Mouse (Mus musculus) CH12.LX (cell line): ENCODE data around the gene Lgals9. TPM values are rescaled to one million over a fixed set of nuclear protein-coding genes. Genes with fewer than 3 reads are reported as not detected.

ENCODE experiments used
- DNase-seq: peaks from one replicate; pipeline ENCODE4 v3.0.0-alpha.2; 2013; ENCODE audit errors: extremely low read depth
- H3K27ac ChIP-seq: 2 replicates; pipeline ENCODE4 v1.5.1; 2012; ENCODE audit warnings: low read depth, mild to moderate bottlenecking, control low read depth, moderate library complexity; ENCODE audit not compliant: insufficient read depth
- H3K27me3 ChIP-seq: replicated peaks from 2 replicates; pipeline ENCODE3; 2012; ENCODE audit warnings: inconsistent platforms
- H3K36me3 ChIP-seq, 2 experiments: replicated peaks in 1 of 2; 2 replicates each; pipeline versions ENCODE3 to v1.6.1; 2012; ENCODE audit warnings: inconsistent platforms in 1 of 2, low read length in 1 of 2, mild to moderate bottlenecking in 1 of 2, mixed read lengths in 1 of 2, moderate library complexity in 1 of 2; ENCODE audit not compliant: control insufficient read depth in 1 of 2, insufficient read depth in 1 of 2
- H3K4me1 ChIP-seq, 2 experiments: 2 replicates each; pipeline ENCODE4 v1.6.1; 2012; ENCODE audit warnings: inconsistent platforms in 1 of 2, moderate library complexity in 1 of 2; ENCODE audit not compliant: insufficient read depth in 2 of 2, control insufficient read depth in 1 of 2
- H3K4me2 ChIP-seq: 2 replicates; pipeline ENCODE4 v1.6.1; 2012; ENCODE audit warnings: low read depth, mild to moderate bottlenecking, control low read depth; ENCODE audit not compliant: poor library complexity, insufficient read depth, severe bottlenecking
- H3K4me3 ChIP-seq, 3 experiments: fragments of 150-350 bp in 1 of 3; sonication (generic) in 1 of 3; replicated peaks in 1 of 3; 2 replicates each; pipeline versions ENCODE3 to v1.5.1; 2011 to 2012; ENCODE audit warnings: low read depth in 2 of 3, low read length in 2 of 3, mild to moderate bottlenecking in 2 of 3, moderate library complexity in 2 of 3, control low read depth in 1 of 3, improper control_type of control experiment in 1 of 3, inconsistent platforms in 1 of 3, mixed read lengths in 1 of 3; ENCODE audit not compliant: poor library complexity in 1 of 3
- H3K79me2 ChIP-seq: replicated peaks from 2 replicates; pipeline ENCODE4 v1.6.1; 2012; ENCODE audit warnings: mild to moderate bottlenecking, moderate library complexity; ENCODE audit not compliant: control insufficient read depth, poor library complexity, insufficient read depth, severe bottlenecking; ENCODE audit errors: extremely low read depth
- H3K9ac ChIP-seq: 2 replicates; pipeline ENCODE4 v1.6.1; 2012; ENCODE audit warnings: low read depth, mild to moderate bottlenecking, control low read depth, moderate library complexity; ENCODE audit not compliant: insufficient read depth
- H3K9me3 ChIP-seq: replicated peaks from 2 replicates; pipeline ENCODE3; 2012; ENCODE audit warnings: low read length, inconsistent platforms, mixed read lengths
- BHLHE40 ChIP-seq: IDR thresholded peaks from 2 replicates; pipeline ENCODE4 v1.6.1; 2011; ENCODE audit warnings: mild to moderate bottlenecking, low read depth, low read length, improper control_type of control experiment
- CHD1 ChIP-seq: IDR thresholded peaks from 2 replicates; pipeline ENCODE4 v1.6.1; 2012; ENCODE audit warnings: low read depth, low read length, improper control_type of control experiment, inconsistent platforms
- CHD2 ChIP-seq: IDR thresholded peaks from 2 replicates; pipeline ENCODE4 v1.6.1; 2011; ENCODE audit warnings: low read length, improper control_type of control experiment
- E2F4 ChIP-seq: IDR thresholded peaks from 2 replicates; pipeline ENCODE4 v1.6.1; 2011; ENCODE audit warnings: low read depth, low read length, improper control_type of control experiment; ENCODE audit not compliant: insufficient replicate concordance
- ELF1 ChIP-seq: IDR thresholded peaks from 2 replicates; pipeline ENCODE4 v1.6.1; 2014; ENCODE audit warnings: low read depth, mild to moderate bottlenecking, inconsistent platforms, low read length, improper control_type of control experiment
- ETS1 ChIP-seq: conservative IDR thresholded peaks from 2 replicates; pipeline ENCODE4 v1.6.1; 2012; ENCODE audit warnings: low read depth, mild to moderate bottlenecking, inconsistent platforms, low read length, improper control_type of control experiment, moderate library complexity
- GABPA ChIP-seq: IDR thresholded peaks from 2 replicates; pipeline ENCODE4 v1.6.1; 2012; ENCODE audit warnings: low read depth, low read length, improper control_type of control experiment, inconsistent platforms; ENCODE audit not compliant: insufficient replicate concordance
- HCFC1 ChIP-seq: IDR thresholded peaks from 2 replicates; pipeline ENCODE4 v1.6.1; 2012; ENCODE audit warnings: low read depth, mild to moderate bottlenecking, inconsistent platforms, low read length, improper control_type of control experiment
- JUN ChIP-seq: IDR thresholded peaks from 2 replicates; pipeline ENCODE4 v1.6.1; 2011; ENCODE audit warnings: low read depth, mild to moderate bottlenecking, low read length, improper control_type of control experiment, moderate library complexity; ENCODE audit not compliant: insufficient read depth
- KAT2A ChIP-seq: IDR thresholded peaks from 2 replicates; pipeline ENCODE4 v1.6.1; 2012; ENCODE audit warnings: low read length, improper control_type of control experiment, inconsistent platforms; ENCODE audit not compliant: insufficient replicate concordance
- MAX ChIP-seq: IDR thresholded peaks from 2 replicates; pipeline ENCODE4 v1.6.1; 2011; ENCODE audit warnings: low read length, improper control_type of control experiment
- PAX5 ChIP-seq: IDR thresholded peaks from 2 replicates; pipeline ENCODE4 v1.6.1; 2012; ENCODE audit warnings: low read length, inconsistent platforms, mixed read lengths
- POLR2A ChIP-seq: IDR thresholded peaks from 2 replicates; pipeline ENCODE4 v1.6.1; 2011; ENCODE audit warnings: low read depth, mild to moderate bottlenecking, improper control_type of control experiment, low read length
- RCOR1 ChIP-seq: conservative IDR thresholded peaks from 2 replicates; pipeline ENCODE4 v1.6.1; 2012; ENCODE audit warnings: low read depth, mild to moderate bottlenecking, inconsistent platforms, low read length, improper control_type of control experiment
- SIN3A ChIP-seq: IDR thresholded peaks from 2 replicates; pipeline ENCODE4 v1.6.1; 2012; ENCODE audit warnings: low read length, improper control_type of control experiment, inconsistent platforms
- TCF12 ChIP-seq: IDR thresholded peaks from 2 replicates; pipeline ENCODE4 v1.6.1; 2014; ENCODE audit warnings: low read depth, mild to moderate bottlenecking, inconsistent platforms, low read length, improper control_type of control experiment
- USF1 ChIP-seq: IDR thresholded peaks from 2 replicates; pipeline ENCODE4 v1.6.1; 2014; ENCODE audit warnings: low read depth, mild to moderate bottlenecking, inconsistent platforms, low read length, improper control_type of control experiment
- ZMIZ1 ChIP-seq: IDR thresholded peaks from 2 replicates; pipeline ENCODE4 v1.6.1; 2012; ENCODE audit warnings: low read depth, mild to moderate bottlenecking, inconsistent platforms, low read length, improper control_type of control experiment
- dilution Hi-C: fragments of 300-500 bp; cut with MboI; formaldehyde crosslinking; loops from 2 replicates; pipeline ENCODE4 v1.14.3; 2020; ENCODE audit warnings: low sequenced_read_pairs; ENCODE audit not compliant: extremely low pct_unique_long_range_greater_than_20kb, extremely low pct_ligation_motif_present
- in situ Hi-C: fragments of 300-500 bp; cut with MboI; formaldehyde crosslinking; loops from 3 replicates; pipeline ENCODE4 v1.14.3; 2019; ENCODE audit warnings: low sequenced_read_pairs, low pct_ligation_motif_present, low pct_unique_long_range_greater_than_20kb, mixed read lengths
- polyA plus RNA-seq: library from polyadenylated mRNA; unstranded; fragments of >175 nt; gene quantifications from 2 replicates; pipeline ENCODE4 v1.2.1, GENCODE M21; 2012; ENCODE audit warnings: low read depth; ENCODE audit not compliant: insufficient read length
- total RNA-seq, 2 experiments: library from RNA; depleted of rRNA; stranded (reverse); fragments of 300-350 nt in 1 of 2; fragments of >200 nt in 1 of 2; gene quantifications; 2 replicates each; pipeline ENCODE4 v1.2.3; 2012 to 2014

Gene Lgals9
- total and polyA plus RNA-seq, 3 experiments, result 4.9 to 16.4 (median 5.0) TPM

- H3K36me3 ChIP-seq, result peaks cover 0 to 31% of the 10 kb centered on the region in 2 experiments
- H3K9ac ChIP-seq, result no peak overlapping the region
- no peak overlapping the region for H3K27ac ChIP-seq
- no peaks in the 10 kb centered on the region for H3K9me3 ChIP-seq
- H3K4me3 ChIP-seq, result no peak overlapping the region
- H3K79me2 ChIP-seq, result 0 out of 2 replicates have a peak, but pooled peaks cover 3% of the 10 kb centered on the region
- dilution Hi-C loops, result no loop called here
- DNase-seq, result no peak
- TF ChIP-seq MAX (no peak), E2F4 (no peak), ELF1 (no peak), CHD1 (no peak), RCOR1 (no peak), SIN3A (no peak), PAX5 (no peak), USF1 (no peak), POLR2A (no peak), JUN (no peak), CHD2 (no peak), ETS1 (no peak)
- H3K4me2 ChIP-seq, result no peak overlapping the region
- in situ Hi-C loops, result no loop called here
- peaks cover 11 to 35% of the 10 kb centered on the region in 2 experiments for H3K4me1 ChIP-seq
- no peaks in the 10 kb centered on the region for H3K27me3 ChIP-seq
These were observed 13.0 kb downstream of the Lgals9 start for GRCm38 (mm10) chr11:78971746-78972145.

- in situ Hi-C loops (no loop called here), dilution Hi-C loops (no loop called here)
- TF ChIP-seq CHD1 (no peak), POLR2A (no peak), TCF12 (no peak), KAT2A (no peak), HCFC1 (no peak), ETS1 (no peak), SIN3A (no peak), ZMIZ1 (no peak), GABPA (no peak), RCOR1 (no peak), BHLHE40 (no peak), JUN (no peak)
- H3K36me3 ChIP-seq, result peaks cover 0 to 25% of the 10 kb centered on the region in 2 experiments
- H3K4me1 ChIP-seq, result peaks cover 11 to 32% of the 10 kb centered on the region in 2 experiments
- no peaks in the 10 kb centered on the region for H3K9me3 ChIP-seq
- DNase-seq, result no peak
- no peak overlapping the region for H3K27ac ChIP-seq
- H3K4me3 ChIP-seq, result no peak overlapping the region
- H3K9ac ChIP-seq, result no peak overlapping the region
- H3K27me3 ChIP-seq, result no peaks in the 10 kb centered on the region
- H3K4me2 ChIP-seq, result no peak overlapping the region
- 0 out of 2 replicates have a peak, but pooled peaks cover 3% of the 10 kb centered on the region for H3K79me2 ChIP-seq
These were observed 13.7 kb downstream of the Lgals9 start for GRCm38 (mm10) chr11:78971096-78971495.
